Mouse (Mus musculus) limb, embryonic 14.5 days (tissue): ENCODE results near the gene Eif2b2. TPM values are rescaled to one million over a fixed set of nuclear protein-coding genes. Genes with fewer than 3 reads are reported as not detected.

Experiments
- ATAC-seq: fragments of 200-750 bp; cut with Nextera tagmentation; 2 replicates; pipeline ENCODE4 v1.8.0; 2017; ENCODE audit warnings: low read depth, moderate number of reproducible peaks, moderate TSS enrichment; ENCODE audit not compliant: low FRiP score
- DNase-seq: peaks from one replicate; pipeline ENCODE4 v3.0.0-alpha.2; 2015; ENCODE audit warnings: low spot score
- H3K27ac ChIP-seq: fragments of 300-500 bp; sonication (generic); replicated peaks from 2 replicates; pipeline ENCODE4 v1.5.1; 2014; ENCODE audit warnings: low read depth, mild to moderate bottlenecking, low read length, moderate library complexity, mixed read lengths
- H3K27me3 ChIP-seq: fragments of 300-500 bp; sonication (generic); 2 replicates; pipeline ENCODE4 v1.6.1; 2014; ENCODE audit warnings: low read length, mixed read lengths; ENCODE audit not compliant: control insufficient read depth, insufficient read depth
- H3K36me3 ChIP-seq: fragments of 300-500 bp; sonication (generic); 2 replicates; pipeline ENCODE4 v1.6.1; 2014; ENCODE audit warnings: mild to moderate bottlenecking, low read length, moderate library complexity, mixed read lengths; ENCODE audit not compliant: control insufficient read depth, insufficient read depth
- H3K4me1 ChIP-seq: fragments of 300-500 bp; sonication (generic); 2 replicates; pipeline ENCODE4 v1.6.1; 2014; ENCODE audit warnings: antibody characterized with exemption, low read length, mixed read lengths; ENCODE audit not compliant: control insufficient read depth, insufficient read depth
- H3K4me2 ChIP-seq: fragments of 300-500 bp; sonication (generic); replicated peaks from 2 replicates; pipeline ENCODE4 v1.6.1; 2014; ENCODE audit warnings: low read depth, mild to moderate bottlenecking, low read length, moderate library complexity; ENCODE audit not compliant: severe bottlenecking
- H3K4me3 ChIP-seq: fragments of 300-500 bp; sonication (generic); replicated peaks from 2 replicates; pipeline ENCODE4 v1.5.1; 2014; ENCODE audit warnings: low read length
- H3K9ac ChIP-seq: fragments of 300-500 bp; sonication (generic); 2 replicates; pipeline ENCODE4 v1.6.1; 2014; ENCODE audit warnings: mild to moderate bottlenecking, low read depth, low read length, moderate library complexity; ENCODE audit not compliant: severe bottlenecking
- H3K9me3 ChIP-seq: fragments of 300-500 bp; sonication (generic); 2 replicates; pipeline ENCODE4 v1.6.1; 2016; ENCODE audit warnings: low read length; ENCODE audit not compliant: control insufficient read depth
- POLR2A ChIP-seq: fragments of 200-500 bp; IDR thresholded peaks from 2 replicates; pipeline ENCODE4 v1.8.0; 2012; ENCODE audit warnings: inconsistent platforms, mild to moderate bottlenecking, moderate library complexity, borderline replicate concordance; ENCODE audit not compliant: insufficient read depth, insufficient read length; ENCODE audit errors: extremely low read depth
- WGBS: fragments of 180-500 bp; shearing (Covaris S2); extraction: QIAGEN DNeasy Blood & Tissue Kit; methylation state at CpG from one replicate; pipeline ENCODE4 v1.1.7; 2014; 5-methylcytosine and 5-hydroxymethylcytosine counted together
- polyA plus RNA-seq, 2 experiments: library from polyadenylated mRNA; depleted of rRNA in 1 of 2; stranded (reverse) in 1 of 2; unstranded in 1 of 2; fragments of >200 nt; fragmentation: Nextera tagmentation in 1 of 2; extraction: Ambion mirVana in 1 of 2; gene quantifications; 2 replicates each; pipeline versions ENCODE4 v1.2.1 to v1.2.3; 2012 to 2014

Eif2b2 gene
- polyA plus RNA-seq, 2 experiments: 79.6 to 109 TPM

DNA sequence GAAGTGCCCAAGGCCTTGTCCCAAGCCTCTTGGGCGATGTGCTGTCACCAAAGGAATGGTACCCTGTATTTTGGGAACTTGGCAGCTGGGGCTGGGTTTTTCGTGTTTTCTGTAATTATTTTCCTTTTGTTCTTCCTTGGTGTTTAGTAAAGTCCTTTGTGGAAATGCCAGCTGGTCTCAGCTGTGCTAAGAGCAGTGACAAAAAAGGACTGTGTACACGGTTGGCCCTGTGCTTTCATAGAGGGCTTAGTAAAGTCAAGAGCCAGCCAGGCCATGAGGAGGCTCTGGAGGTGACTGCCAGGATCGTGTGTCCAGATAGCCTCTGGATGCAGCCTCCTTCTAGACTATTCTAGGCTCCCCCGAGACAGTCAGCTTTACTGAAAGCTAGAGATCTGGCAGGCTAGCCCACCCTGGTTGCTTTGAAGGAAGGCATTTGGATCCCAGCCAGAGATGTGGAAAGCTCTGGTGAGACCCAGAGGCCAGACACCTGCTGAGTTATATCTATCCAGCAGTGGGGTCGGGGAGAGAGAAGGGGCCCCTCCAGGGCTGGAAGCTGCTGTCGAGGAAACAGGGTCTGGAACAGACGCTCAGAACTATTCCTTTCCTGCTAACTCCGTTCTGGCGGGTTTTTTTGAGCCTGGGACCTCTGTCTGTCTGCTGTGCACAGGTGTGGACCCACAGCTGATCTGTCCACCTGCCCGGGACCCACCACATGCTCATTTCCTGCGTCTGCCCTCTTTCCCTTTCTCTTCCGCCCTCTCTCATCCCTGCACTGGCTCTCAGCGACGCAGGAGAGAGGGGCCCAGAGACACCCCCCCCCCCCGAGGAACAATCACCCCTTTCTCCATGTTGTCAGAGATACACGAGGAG lies 37.6 kb upstream of the Eif2b2 start:
- TF ChIP-seq POLR2A: no peak
- H3K9me3 ChIP-seq: no peaks in the 10 kb centered on the region
- 0 out of 2 replicates have a peak overlapping the region, but pooled peaks have one; percentile 12 for H3K9ac ChIP-seq
- DNase-seq (peak; percentile 78), ATAC-seq (peak; percentile 80)
- 17% methylated on average over 15 of the region's 17 CpGs for WGBS
- peaks cover 17% of the 10 kb centered on the region for H3K4me1 ChIP-seq
- H3K27me3 ChIP-seq: no peaks in the 10 kb centered on the region
- H3K4me2 ChIP-seq: no peak overlapping the region
- H3K36me3 ChIP-seq: no peaks in the 10 kb centered on the region
- no peak overlapping the region for H3K4me3 ChIP-seq
- 0 out of 2 replicates have a peak overlapping the region, but pooled peaks have one; percentile 19 for H3K27ac ChIP-seq

- H3K27ac ChIP-seq: 0 out of 2 replicates have a peak overlapping the region, but pooled peaks have one; percentile 19
- no peak overlapping the region for H3K4me2 ChIP-seq
- H3K4me1 ChIP-seq: peaks cover 15% of the 10 kb centered on the region
- DNase-seq (no peak), ATAC-seq (peak; percentile 75; the same call in 1 of the 2 replicates)
- H3K36me3 ChIP-seq: no peaks in the 10 kb centered on the region
- no peaks in the 10 kb centered on the region for H3K27me3 ChIP-seq
- WGBS: 9% methylated on average over 8 of the region's 8 CpGs
- TF ChIP-seq POLR2A: no peak
- no peak overlapping the region for H3K4me3 ChIP-seq
- 0 out of 2 replicates have a peak overlapping the region, but pooled peaks have one; percentile 12 for H3K9ac ChIP-seq
- no peaks in the 10 kb centered on the region for H3K9me3 ChIP-seq
Observed at GRCm38 (mm10) chr12:85182345-85182643, 37.0 kb upstream of the Eif2b2 start.

DNA sequence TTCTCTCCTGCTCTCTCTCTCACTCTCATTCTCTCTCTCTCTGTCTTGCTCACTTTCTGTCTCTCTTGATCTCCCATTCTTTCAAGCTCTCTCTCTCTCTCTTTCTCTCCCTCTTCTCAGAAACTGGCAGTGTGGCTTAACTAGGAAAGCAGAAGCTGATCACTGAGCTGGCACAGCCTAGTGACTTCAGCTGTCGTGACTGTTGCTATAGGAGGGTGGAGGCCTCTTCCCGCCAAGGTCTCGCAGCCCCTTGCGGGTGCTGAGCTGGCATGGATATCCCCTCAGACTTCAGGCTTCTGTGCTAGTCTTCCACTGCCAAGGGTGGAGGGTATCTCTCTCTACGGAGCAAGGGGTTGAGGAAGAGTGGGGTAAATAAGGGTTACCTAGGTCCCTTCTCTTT lies 36.4 kb upstream of the Eif2b2 start:
- no peak overlapping the region for H3K4me3 ChIP-seq

DNA sequence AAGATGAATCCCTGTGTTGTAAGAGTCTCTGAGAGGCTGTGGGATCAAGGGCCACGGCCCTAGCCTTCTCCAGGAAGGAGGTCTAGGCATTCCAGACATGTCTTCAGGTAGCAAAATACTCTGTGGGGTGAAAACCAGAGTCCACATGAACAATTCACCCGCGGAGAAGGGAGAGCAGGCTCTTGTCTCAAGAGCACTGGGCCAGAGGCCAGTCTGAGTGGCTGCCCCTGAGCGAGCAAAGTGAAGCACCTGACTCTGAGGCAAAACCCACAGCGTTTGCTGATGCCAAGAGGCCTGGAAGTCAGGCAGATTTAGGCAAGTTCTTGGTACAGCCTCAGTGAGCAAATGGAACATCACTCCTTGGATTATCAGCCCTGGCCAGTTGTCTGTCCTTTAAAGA lies 35.2 kb upstream of the Eif2b2 start:
- DNase-seq: no peak
- Histone ChIP-seq H3K27me3 (no peaks in the 10 kb centered on the region), H3K27ac (no peak overlapping the region), H3K9me3 (no peaks in the 10 kb centered on the region), H3K4me1 (peaks cover 15% of the 10 kb centered on the region), H3K4me2 (no peak overlapping the region), H3K4me3 (no peak overlapping the region), H3K36me3 (no peaks in the 10 kb centered on the region), H3K9ac (no peak overlapping the region)
- 73% methylated on average over 5 of the region's 5 CpGs for WGBS
- no peak for ATAC-seq
- TF ChIP-seq POLR2A: no peak

More for the DNA sequence above, 36.4 kb upstream of the Eif2b2 start:
- H3K4me1 ChIP-seq: peaks cover 15% of the 10 kb centered on the region
- H3K4me2 ChIP-seq: no peak overlapping the region
- H3K27ac ChIP-seq: no peak overlapping the region
- no peak overlapping the region for H3K9ac ChIP-seq
- TF ChIP-seq POLR2A: no peak
- no peak for ATAC-seq
- 64% methylated on average over 5 of the region's 5 CpGs for WGBS
- H3K9me3 ChIP-seq: no peaks in the 10 kb centered on the region
- H3K36me3 ChIP-seq: no peaks in the 10 kb centered on the region
- DNase-seq: no peak
- H3K27me3 ChIP-seq: no peaks in the 10 kb centered on the region

DNA sequence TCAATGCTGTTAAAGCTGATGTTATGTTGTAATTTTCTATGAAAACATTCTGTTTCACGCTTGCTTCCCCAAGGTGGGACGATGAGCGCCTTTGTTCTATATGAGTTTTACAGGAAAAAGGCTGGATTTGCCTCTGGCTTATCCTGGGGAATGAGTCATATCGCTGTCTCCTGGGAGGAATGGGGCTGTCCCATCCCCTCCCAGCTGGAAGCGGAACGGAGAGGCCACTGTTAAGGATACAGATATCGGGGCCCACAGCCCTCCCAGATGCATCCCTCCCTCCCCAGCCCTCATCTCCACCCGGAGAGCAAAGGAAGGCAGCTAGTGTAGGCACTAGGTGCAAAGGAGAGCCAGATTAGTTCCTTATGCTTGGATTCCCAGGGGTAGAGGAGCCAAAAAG lies 33.5 kb upstream of the Eif2b2 start:
- DNase-seq (no peak), ATAC-seq (no peak)
- Histone ChIP-seq H3K4me1 (peaks cover 15% of the 10 kb centered on the region), H3K4me2 (no peak overlapping the region), H3K9ac (no peak overlapping the region), H3K9me3 (no peaks in the 10 kb centered on the region), H3K27ac (0 out of 2 replicates have a peak overlapping the region, but pooled peaks have one; percentile 8), H3K4me3 (no peak overlapping the region), H3K27me3 (no peaks in the 10 kb centered on the region), H3K36me3 (no peaks in the 10 kb centered on the region)
- no peak for TF ChIP-seq POLR2A
- WGBS: 49% methylated on average over 8 of the region's 8 CpGs
